Mouse (Mus musculus): ENCODE results near the gene Fam227a. TPM values are rescaled to one million over a fixed set of nuclear protein-coding genes. Genes with fewer than 3 reads are reported as not detected.

The Fam227a gene
- polyA plus RNA-seq, 1 experiment from 2014 or later = 3.5 TPM

DNA sequence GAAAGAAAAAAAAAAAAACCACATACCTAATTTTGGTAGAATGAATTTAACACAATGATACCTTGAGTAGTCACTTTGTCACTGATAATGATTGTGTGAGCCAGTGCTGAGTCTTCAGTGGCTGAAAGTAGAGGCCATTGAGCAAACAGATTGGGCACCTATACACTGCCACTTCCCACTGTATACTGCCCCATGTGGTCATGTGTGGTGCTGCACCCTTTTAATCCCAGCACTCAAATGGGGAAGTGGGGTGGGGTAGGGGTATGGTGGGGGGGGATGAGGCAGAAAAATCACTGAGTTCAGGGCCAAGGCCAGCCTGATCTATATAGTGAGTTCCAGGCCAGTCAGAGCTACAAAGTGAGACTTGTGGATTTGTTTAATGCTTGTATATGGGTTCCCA lies 8.2 kb downstream of the Fam227a start:
- ATAC-seq (ENCODE audit: insufficient read depth, low FRiP score, low TSS enrichment) = no peak
- Histone ChIP-seq H3K27ac (ENCODE audit: low read depth, low read length) (no peak overlapping the region), H3K4me1 (ENCODE audit: control insufficient read depth, insufficient read depth, low read length) (no peaks in the 10 kb centered on the region), H3K4me3 (ENCODE audit: low read depth, low read length) (no peak overlapping the region), H3K9me3 (ENCODE audit: control insufficient read depth, low read length) (no peaks in the 10 kb centered on the region), H3K27me3 (ENCODE audit: control insufficient read depth, insufficient read depth, low read length) (no peaks in the 10 kb centered on the region), H3K9ac (ENCODE audit: low read length) (no peak overlapping the region), H3K36me3 (ENCODE audit: control insufficient read depth, insufficient read depth, low read length) (no peaks in the 10 kb centered on the region), H3K4me2 (ENCODE audit: low read depth) (no peak overlapping the region)
- DNase-seq (ENCODE audit: low spot score) = peak; percentile 57

DNA sequence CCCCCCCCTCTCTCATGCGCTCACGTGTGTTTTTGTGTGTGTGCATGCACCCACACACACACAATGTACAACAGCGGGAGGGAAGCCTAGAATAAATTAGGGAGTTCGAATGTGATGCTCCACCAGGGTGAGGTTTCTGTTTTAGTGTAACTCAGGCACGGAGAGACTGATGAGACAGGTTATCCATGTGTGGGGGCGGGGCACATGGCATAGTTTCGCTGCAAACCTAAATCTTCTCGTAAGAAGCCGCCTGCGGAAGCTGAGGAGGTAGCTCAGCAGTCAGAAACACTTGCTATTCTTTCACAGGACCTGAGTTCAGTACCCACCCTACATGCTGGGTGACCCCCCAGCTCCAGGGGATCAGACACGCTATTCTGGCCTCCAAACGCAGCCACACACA lies 10.6 kb downstream of the Fam227a start:
- DNase-seq (ENCODE audit: low spot score) = no peak
- 90% methylated on average over 12 of the region's 12 CpGs for WGBS
- no peak for ATAC-seq (ENCODE audit: insufficient read depth, low FRiP score, low TSS enrichment)
- Histone ChIP-seq H3K9me3 (ENCODE audit: control insufficient read depth, low read length) (no peaks in the 10 kb centered on the region), H3K9ac (ENCODE audit: low read length) (no peak overlapping the region), H3K27ac (ENCODE audit: low read depth, low read length) (no peak overlapping the region), H3K4me1 (ENCODE audit: control insufficient read depth, insufficient read depth, low read length) (no peaks in the 10 kb centered on the region), H3K4me2 (ENCODE audit: low read depth) (no peak overlapping the region), H3K27me3 (ENCODE audit: control insufficient read depth, insufficient read depth, low read length) (no peaks in the 10 kb centered on the region), H3K4me3 (ENCODE audit: low read depth, low read length) (no peak overlapping the region), H3K36me3 (ENCODE audit: control insufficient read depth, insufficient read depth, low read length) (no peaks in the 10 kb centered on the region)

DNA sequence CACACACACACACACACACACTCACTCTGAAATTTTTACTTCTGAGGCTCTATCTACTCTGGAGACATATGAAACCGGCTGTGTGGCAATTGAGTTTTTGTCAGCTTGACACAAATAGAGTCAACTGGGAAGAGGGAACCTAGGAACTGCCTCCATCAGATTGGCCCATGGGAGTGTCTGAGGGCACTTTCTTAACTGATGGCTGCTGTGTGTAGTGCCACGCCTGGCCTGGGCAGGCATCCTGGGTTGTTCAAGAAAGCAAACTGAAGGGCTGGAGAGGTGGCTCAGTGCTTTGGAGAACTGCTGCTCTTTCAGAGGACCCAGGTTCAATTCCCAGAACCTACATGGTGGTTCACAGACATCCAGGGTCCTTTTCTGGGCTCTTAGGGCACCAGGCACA lies 13.3 kb downstream of the Fam227a start:
- H3K9me3 ChIP-seq (ENCODE audit: control insufficient read depth, low read length) = no peaks in the 10 kb centered on the region
- no peak for ATAC-seq (ENCODE audit: insufficient read depth, low FRiP score, low TSS enrichment)

DNA sequence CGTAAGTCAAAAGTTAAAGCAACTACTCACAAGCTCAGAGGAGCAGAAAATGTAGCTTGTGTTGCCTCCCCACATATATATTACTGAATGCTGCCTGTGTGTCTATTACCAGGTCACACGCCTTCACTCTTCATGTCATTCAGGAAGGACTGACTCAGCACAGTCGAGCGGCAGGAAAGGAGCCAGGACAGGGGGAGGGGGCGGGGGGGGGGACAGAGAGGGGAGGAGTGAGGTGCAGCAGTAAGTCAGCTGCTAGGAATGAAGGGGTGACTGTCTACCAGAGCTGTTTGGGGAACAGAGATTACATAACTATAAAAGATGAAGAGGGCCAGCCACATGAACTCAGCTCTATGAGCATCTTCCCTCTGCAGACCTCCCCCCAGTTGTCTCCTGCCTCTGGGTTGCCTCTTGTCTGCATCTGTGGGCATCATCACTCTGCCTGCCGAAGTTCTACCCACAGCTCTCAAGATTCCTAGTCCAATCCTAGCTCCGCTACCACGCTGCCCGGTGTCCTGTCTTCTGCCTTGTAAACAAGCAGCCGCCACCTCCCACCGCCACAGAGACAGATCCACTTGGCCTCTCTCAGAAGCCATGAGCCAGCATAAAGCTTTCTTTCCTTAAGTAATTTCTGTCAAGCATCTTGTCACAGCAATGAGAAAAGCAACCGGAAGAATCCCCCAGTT lies 17.5 kb downstream of the Fam227a start:
- no peak for ATAC-seq (ENCODE audit: insufficient read depth, low FRiP score, low TSS enrichment)
- Histone ChIP-seq H3K27me3 (ENCODE audit: control insufficient read depth, insufficient read depth, low read length) (no peaks in the 10 kb centered on the region), H3K4me1 (ENCODE audit: control insufficient read depth, insufficient read depth, low read length) (no peaks in the 10 kb centered on the region), H3K9ac (ENCODE audit: low read length) (no peak overlapping the region), H3K9me3 (ENCODE audit: control insufficient read depth, low read length) (no peaks in the 10 kb centered on the region), H3K4me2 (ENCODE audit: low read depth) (no peak overlapping the region), H3K36me3 (ENCODE audit: control insufficient read depth, insufficient read depth, low read length) (no peaks in the 10 kb centered on the region), H3K4me3 (ENCODE audit: low read depth, low read length) (no peak overlapping the region), H3K27ac (ENCODE audit: low read depth, low read length) (no peak overlapping the region)
- no peak for DNase-seq (ENCODE audit: low spot score)
- whole genome bisulfite sequencing = 73% methylated on average over 12 of the region's 12 CpGs

More for the DNA sequence above, 13.3 kb downstream of the Fam227a start:
- no peaks in the 10 kb centered on the region for H3K27me3 ChIP-seq (ENCODE audit: control insufficient read depth, insufficient read depth, low read length)
- H3K4me3 ChIP-seq (ENCODE audit: low read depth, low read length) = no peak overlapping the region
- no peak overlapping the region for H3K4me2 ChIP-seq (ENCODE audit: low read depth)
- no peaks in the 10 kb centered on the region for H3K36me3 ChIP-seq (ENCODE audit: control insufficient read depth, insufficient read depth, low read length)
- no peaks in the 10 kb centered on the region for H3K4me1 ChIP-seq (ENCODE audit: control insufficient read depth, insufficient read depth, low read length)
- H3K9ac ChIP-seq (ENCODE audit: low read length) = no peak overlapping the region
- DNase-seq (ENCODE audit: low spot score) = no peak
- 80% methylated on average over 2 of the region's 2 CpGs for WGBS
- H3K27ac ChIP-seq (ENCODE audit: low read depth, low read length) = no peak overlapping the region

DNA sequence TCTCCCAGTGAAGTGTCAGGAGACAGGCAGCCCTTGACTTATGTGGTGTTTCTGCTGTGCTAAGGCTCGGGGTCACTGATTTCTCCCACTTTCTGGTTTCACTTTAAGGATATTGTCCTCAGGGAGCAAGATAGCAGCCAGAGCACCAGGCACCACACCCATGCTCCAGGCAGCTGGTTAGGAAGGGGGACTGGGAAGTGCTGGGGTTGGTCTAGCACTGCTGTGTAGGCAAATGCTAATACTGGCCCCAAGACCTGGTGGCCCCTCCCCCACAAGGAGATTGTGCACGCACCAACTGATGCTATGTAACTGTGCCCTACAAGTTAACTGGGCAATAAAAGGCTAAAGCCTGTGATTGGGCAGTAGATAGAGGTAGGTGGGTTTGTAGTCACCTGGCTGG lies 28.3 kb downstream of the Fam227a start:
- Histone ChIP-seq H3K4me2 (ENCODE audit: low read depth) (no peak overlapping the region), H3K27ac (ENCODE audit: low read depth, low read length) (no peak overlapping the region), H3K9ac (ENCODE audit: low read length) (no peak overlapping the region), H3K4me3 (ENCODE audit: low read depth, low read length) (no peak overlapping the region), H3K27me3 (ENCODE audit: control insufficient read depth, insufficient read depth, low read length) (no peaks in the 10 kb centered on the region), H3K9me3 (ENCODE audit: control insufficient read depth, low read length) (no peaks in the 10 kb centered on the region), H3K36me3 (ENCODE audit: control insufficient read depth, insufficient read depth, low read length) (peaks cover 9% of the 10 kb centered on the region), H3K4me1 (ENCODE audit: control insufficient read depth, insufficient read depth, low read length) (no peaks in the 10 kb centered on the region)
- WGBS = 53% methylated on average over 2 of the region's 2 CpGs
- no peak for ATAC-seq (ENCODE audit: insufficient read depth, low FRiP score, low TSS enrichment)
- no peak for DNase-seq (ENCODE audit: low spot score)

DNA sequence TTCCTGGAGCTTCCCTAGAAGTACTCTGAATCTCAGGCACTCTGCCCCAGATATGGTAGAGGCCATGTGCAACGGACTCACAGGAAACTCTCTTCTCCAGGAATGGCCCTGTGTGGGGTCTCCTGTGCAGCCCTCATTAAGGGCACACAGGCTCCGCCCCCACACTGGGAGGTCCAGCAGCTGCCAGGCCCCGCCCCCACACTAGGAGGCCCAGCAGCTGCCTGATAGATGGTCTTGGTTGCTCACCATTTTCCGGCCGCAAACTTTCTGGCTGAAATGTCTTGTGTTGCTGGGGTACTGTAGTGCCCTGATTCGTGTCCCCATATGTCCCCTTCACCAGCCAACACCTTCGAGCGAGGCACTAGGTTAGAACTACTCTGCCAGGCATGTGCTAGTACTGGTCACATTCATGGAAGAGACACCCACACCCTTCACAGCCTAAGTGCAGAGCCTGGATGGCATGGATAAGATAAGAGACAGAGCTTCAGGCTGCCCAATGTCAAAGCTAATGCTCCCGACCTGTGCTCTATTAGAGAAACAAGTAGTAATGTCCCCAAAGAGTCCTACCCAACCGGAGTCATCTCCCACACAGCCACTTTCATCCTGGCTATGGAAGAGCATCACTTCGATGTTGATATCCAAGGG lies 38.9 kb downstream of the Fam227a start:
- no peaks in the 10 kb centered on the region for H3K9me3 ChIP-seq (ENCODE audit: control insufficient read depth, low read length)
- ATAC-seq (ENCODE audit: insufficient read depth, low FRiP score, low TSS enrichment) = no peak

DNA sequence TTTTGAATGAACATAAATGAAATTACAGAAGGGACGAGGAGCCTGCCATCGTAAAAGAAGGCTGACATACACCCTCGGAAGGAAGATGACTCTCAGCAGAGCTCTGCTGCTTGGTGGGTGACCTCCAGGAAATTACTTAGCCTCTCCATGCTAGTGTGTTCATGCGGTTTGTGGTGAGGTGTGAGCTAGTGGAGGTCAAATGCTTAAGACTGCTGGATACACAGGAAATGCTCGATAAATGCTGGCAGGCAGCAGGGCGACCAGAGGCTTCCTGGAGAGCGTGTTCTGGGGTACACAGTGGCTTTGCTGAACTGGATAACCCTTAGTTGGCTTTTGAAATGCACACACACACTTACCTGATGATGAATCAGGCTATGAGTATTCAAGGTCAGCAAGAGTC lies 40.3 kb downstream of the Fam227a start:
- ATAC-seq (ENCODE audit: insufficient read depth, low FRiP score, low TSS enrichment) (no peak), DNase-seq (ENCODE audit: low spot score) (no peak)
- Histone ChIP-seq H3K27me3 (ENCODE audit: control insufficient read depth, insufficient read depth, low read length) (no peaks in the 10 kb centered on the region), H3K27ac (ENCODE audit: low read depth, low read length) (no peak overlapping the region), H3K4me1 (ENCODE audit: control insufficient read depth, insufficient read depth, low read length) (no peaks in the 10 kb centered on the region), H3K9me3 (ENCODE audit: control insufficient read depth, low read length) (no peaks in the 10 kb centered on the region), H3K4me3 (ENCODE audit: low read depth, low read length) (no peak overlapping the region), H3K36me3 (ENCODE audit: control insufficient read depth, insufficient read depth, low read length) (peaks cover 7% of the 10 kb centered on the region), H3K4me2 (ENCODE audit: low read depth) (no peak overlapping the region), H3K9ac (ENCODE audit: low read length) (no peak overlapping the region)
- 82% methylated on average over 7 of the region's 7 CpGs for WGBS

More for the DNA sequence above, 38.9 kb downstream of the Fam227a start:
- no peak overlapping the region for H3K9ac ChIP-seq (ENCODE audit: low read length)
- H3K27ac ChIP-seq (ENCODE audit: low read depth, low read length) = no peak overlapping the region
- 80% methylated on average over 11 of the region's 11 CpGs for WGBS
- no peaks in the 10 kb centered on the region for H3K27me3 ChIP-seq (ENCODE audit: control insufficient read depth, insufficient read depth, low read length)
- no peak overlapping the region for H3K4me3 ChIP-seq (ENCODE audit: low read depth, low read length)
- peaks cover 13% of the 10 kb centered on the region for H3K36me3 ChIP-seq (ENCODE audit: control insufficient read depth, insufficient read depth, low read length)
- no peaks in the 10 kb centered on the region for H3K4me1 ChIP-seq (ENCODE audit: control insufficient read depth, insufficient read depth, low read length)
- peak; percentile 19 for DNase-seq (ENCODE audit: low spot score)
- H3K4me2 ChIP-seq (ENCODE audit: low read depth) = no peak overlapping the region

DNA sequence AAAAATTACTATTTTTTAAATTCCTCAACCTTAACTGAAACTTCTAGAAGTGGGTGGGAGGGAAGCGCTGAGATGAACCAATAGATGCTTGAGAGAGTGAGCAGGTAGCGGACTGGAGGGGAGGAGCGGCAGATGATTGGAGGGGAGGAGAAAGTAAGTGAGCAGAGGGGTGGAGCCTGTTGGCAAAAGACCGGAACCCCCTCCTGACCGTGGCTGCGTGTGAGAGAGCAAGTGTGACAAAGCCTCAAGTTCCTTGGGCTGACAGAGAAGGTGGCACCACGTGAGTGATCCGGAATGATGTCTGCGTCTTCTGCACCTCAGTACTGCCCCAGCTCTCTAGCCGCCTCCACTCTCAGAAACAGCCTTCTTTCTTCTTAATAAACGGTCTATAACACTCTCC lies 41.6 kb downstream of the Fam227a start:
- H3K27me3 ChIP-seq (ENCODE audit: control insufficient read depth, insufficient read depth, low read length) = no peaks in the 10 kb centered on the region
- H3K27ac ChIP-seq (ENCODE audit: low read depth, low read length) = no peak overlapping the region
- peaks cover 7% of the 10 kb centered on the region for H3K36me3 ChIP-seq (ENCODE audit: control insufficient read depth, insufficient read depth, low read length)
- no peak overlapping the region for H3K9ac ChIP-seq (ENCODE audit: low read length)
- ATAC-seq (ENCODE audit: insufficient read depth, low FRiP score, low TSS enrichment) (no peak), DNase-seq (ENCODE audit: low spot score) (no peak)
- no peaks in the 10 kb centered on the region for H3K9me3 ChIP-seq (ENCODE audit: control insufficient read depth, low read length)
- 81% methylated on average over 11 of the region's 11 CpGs for WGBS
- no peak overlapping the region for H3K4me2 ChIP-seq (ENCODE audit: low read depth)
- H3K4me1 ChIP-seq (ENCODE audit: control insufficient read depth, insufficient read depth, low read length) = no peaks in the 10 kb centered on the region
- H3K4me3 ChIP-seq (ENCODE audit: low read depth, low read length) = no peak overlapping the region

DNA sequence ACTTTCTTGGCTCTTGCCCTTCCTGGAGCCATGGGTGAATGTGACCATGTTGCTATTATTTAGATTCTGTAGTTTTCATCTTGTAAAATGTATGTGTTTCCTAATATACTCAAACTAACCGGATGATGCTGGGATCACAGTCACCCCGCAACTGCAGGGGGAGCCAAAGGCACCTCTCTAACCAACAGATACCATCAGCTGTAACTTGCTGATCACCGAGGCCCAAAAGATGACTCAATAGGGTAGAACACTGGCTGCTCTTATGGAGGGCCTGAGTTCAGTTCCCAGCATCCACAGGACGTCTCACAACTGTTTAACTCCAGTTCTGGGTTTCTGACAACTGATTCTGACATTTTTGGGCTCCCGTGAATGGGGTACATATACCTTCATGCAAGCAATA lies 42.0 kb downstream of the Fam227a start:
- Histone ChIP-seq H3K4me1 (ENCODE audit: control insufficient read depth, insufficient read depth, low read length) (no peaks in the 10 kb centered on the region), H3K4me3 (ENCODE audit: low read depth, low read length) (no peak overlapping the region), H3K4me2 (ENCODE audit: low read depth) (no peak overlapping the region), H3K9me3 (ENCODE audit: control insufficient read depth, low read length) (no peaks in the 10 kb centered on the region), H3K27me3 (ENCODE audit: control insufficient read depth, insufficient read depth, low read length) (no peaks in the 10 kb centered on the region), H3K36me3 (ENCODE audit: control insufficient read depth, insufficient read depth, low read length) (peaks cover 7% of the 10 kb centered on the region), H3K27ac (ENCODE audit: low read depth, low read length) (no peak overlapping the region), H3K9ac (ENCODE audit: low read length) (no peak overlapping the region)
- DNase-seq (ENCODE audit: low spot score) (no peak), ATAC-seq (ENCODE audit: insufficient read depth, low FRiP score, low TSS enrichment) (no peak)
- WGBS = 84% methylated on average over 5 of the region's 5 CpGs
